Mouse (Mus musculus) spleen, adult 2 months (tissue): ENCODE measurements around the gene Ech1.

Source experiments
- CTCF ChIP-seq: fragments of 200-500 bp; IDR thresholded peaks from 2 replicates; pipeline ENCODE4 v1.5.1; 2011; ENCODE audit warnings: mild to moderate bottlenecking, inconsistent platforms; ENCODE audit not compliant: insufficient read depth, insufficient read length, insufficient replicate concordance; ENCODE audit errors: extremely low read depth
- POLR2A ChIP-seq: fragments of 200-500 bp; IDR thresholded peaks from 2 replicates; pipeline ENCODE4 v1.6.1; 2011; ENCODE audit warnings: low read depth, low read length, inconsistent platforms

- no peak for TF ChIP-seq CTCF
- no peak for TF ChIP-seq POLR2A
Measured at GRCm38 (mm10) chr7:28781261-28781663, 43.8 kb upstream of the Ech1 start.
